26 mouse cellular contexts compared by ENCODE assay signal in genomic region chr7:45296626-45297025, GRCm38 (mm10). TPM values are rescaled to one million over a fixed set of nuclear protein-coding genes. Genes with fewer than 3 reads are reported as not detected.
"Had no signal": no experiment of that assay in that cellular context is flagged by ENCODE, and none has a peak within 500 bp of the region (broad histone marks: within the 10 kb centered on the region; RNA-seq: fewer than 3 reads in every experiment).

No protein-coding gene starts in this region.

- H3K36me3 ChIP-seq: limb, embryonic 10.5 days; limb, embryonic 13.5 days; liver, embryonic 13.5 days; midbrain, embryonic 12.5 days; stomach, embryonic 15.5 days had no signal

- H3K27me3 ChIP-seq: limb, embryonic 13.5 days; midbrain, embryonic 12.5 days; stomach, embryonic 15.5 days had no signal

- ATAC-seq: lung, postnatal 0 days had no signal

- H3K4me2 ChIP-seq: limb, embryonic 13.5 days; liver, embryonic 13.5 days; lung, embryonic 14.5 days; midbrain, embryonic 12.5 days; stomach, embryonic 15.5 days had no signal

- H3K4me3 ChIP-seq: layer of hippocampus, adult 2 months; limb, embryonic 10.5 days; limb, embryonic 13.5 days; liver, embryonic 13.5 days; midbrain, embryonic 12.5 days; stomach, embryonic 15.5 days had no signal

- H3K27ac ChIP-seq: layer of hippocampus, adult 2 months; limb, embryonic 10.5 days; limb, embryonic 13.5 days; liver, embryonic 13.5 days; macrophage; midbrain, embryonic 12.5 days; stomach, embryonic 15.5 days had no signal

- DNase-seq: kidney, adult 9 months; layer of hippocampus, adult 9-11 months; liver; liver, embryonic 13.5 days; lung, embryonic 14.5 days; right cerebral cortex, adult 18-20 months; right cerebral cortex, postnatal 14 days; right cerebral cortex, postnatal 4 days; spleen, adult 18-20 months; thymus, postnatal 25 days had no signal

- H3K4me1 ChIP-seq: limb, embryonic 10.5 days; limb, embryonic 13.5 days; liver, embryonic 13.5 days; midbrain, embryonic 12.5 days had no signal

- H3K9me3 ChIP-seq: limb, embryonic 10.5 days; limb, embryonic 13.5 days; liver, embryonic 13.5 days; midbrain, embryonic 12.5 days; stomach, embryonic 15.5 days had no signal

- H3K9ac ChIP-seq: limb, embryonic 13.5 days; liver, embryonic 13.5 days; lung, embryonic 14.5 days; midbrain, embryonic 12.5 days; stomach, embryonic 15.5 days had no signal

RNA-seq across cellular contexts. Expression of gene Slc6a21, which starts 19.3 kb away (rescaled TPM):
- total RNA-seq: layer of hippocampus, adult 2 months; layer of hippocampus, postnatal 25 days; left cerebral cortex, adult 18-20 months; midbrain, postnatal 0 days had no signal
- polyA plus RNA-seq: kidney, embryonic 16.5 days; large intestine, adult 2 months; limb, embryonic 10.5 days; limb, embryonic 13.5 days; liver, embryonic 13.5 days; liver, embryonic 16.5 days; lung, embryonic 14.5 days; lung, postnatal 0 days; macrophage; midbrain, embryonic 12.5 days; midbrain, postnatal 0 days; neural tube, embryonic 11.5 days; neural tube, embryonic 14.5 days; stomach, embryonic 15.5 days had no signal

RNA-seq across cellular contexts. Expression of gene Hrc, which starts 38.5 kb away (rescaled TPM):
- polyA plus RNA-seq: macrophage had no signal

RNA-seq across cellular contexts. Expression of gene Slc6a16, which starts 55.7 kb away (rescaled TPM):
- total RNA-seq: megakaryocyte, adult 5-6 weeks had no signal
- polyA plus RNA-seq: large intestine, adult 2 months; liver, embryonic 13.5 days; liver, embryonic 16.5 days; lung, embryonic 14.5 days; lung, postnatal 0 days; macrophage; stomach, embryonic 15.5 days had no signal
